Mouse (Mus musculus): ENCODE data around the gene Cacnb3. TPM values are rescaled to one million over a fixed set of nuclear protein-coding genes. Genes with fewer than 3 reads are reported as not detected.
A peak's percentile ranks its signal among the peaks of the same experiment; 100 is the strongest.

Cacnb3 gene
- polyA plus RNA-seq, 1 experiment, result 20.2 TPM

DNA sequence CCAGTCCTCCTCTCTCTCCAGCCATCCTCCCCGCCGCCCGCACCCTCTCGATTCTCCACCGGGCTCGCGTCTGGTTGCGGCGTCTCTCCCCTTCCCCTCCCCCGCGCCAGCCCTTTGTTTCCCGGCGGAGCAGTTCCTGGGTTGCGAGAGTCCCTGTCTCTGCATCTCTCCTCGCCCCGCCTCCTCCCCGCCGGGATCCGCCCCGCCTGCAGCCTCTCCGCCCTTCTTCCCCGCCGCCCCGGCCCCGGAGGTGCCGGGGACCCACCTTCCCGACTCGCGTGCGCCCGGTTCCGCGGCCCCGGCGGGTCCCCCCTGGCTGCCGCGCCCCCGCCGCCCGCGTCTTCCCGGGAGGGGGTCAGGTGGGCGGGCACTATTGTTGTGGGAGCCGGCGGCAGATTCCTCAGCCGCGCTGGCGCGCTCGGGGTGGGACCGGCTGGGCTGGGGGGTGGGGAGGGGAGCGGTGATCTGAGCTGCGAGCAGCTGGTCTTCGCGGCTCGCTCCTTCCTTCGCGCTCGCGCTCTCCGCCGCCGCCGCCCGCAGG is 4.0 kb downstream of the Cacnb3 start:
- no peak for TF ChIP-seq CTCF (conservative IDR thresholded peaks at IDR 0.05; ENCODE audit: insufficient read depth, insufficient read length, low read depth, low read length)
- TF ChIP-seq POLR2A (IDR thresholded peaks at IDR 0.05; ENCODE audit: low read depth, low read length), result no peak
- 1% methylated on average over 64 of the region's 65 CpGs for WGBS
- H3K4me1 ChIP-seq (ENCODE audit: control insufficient read depth, insufficient read depth, low read length), result no peaks in the 10 kb centered on the region
- H3K36me3 ChIP-seq (ENCODE audit: control insufficient read depth, insufficient read depth, low read length), result no peaks in the 10 kb centered on the region
- DNase-seq, result peak; percentile 79
- no peak overlapping the region for H3K27ac ChIP-seq (ENCODE audit: insufficient read depth, low read depth, low read length)
- peak overlapping the region; percentile 66 for H3K4me3 ChIP-seq (ENCODE audit: insufficient read depth, low read depth, low read length)
- 0 out of 2 replicates have a peak, but pooled peaks cover 2% of the 10 kb centered on the region for H3K27me3 ChIP-seq (replicated peaks; ENCODE audit: control insufficient read depth, insufficient read depth, low read length)

DNA sequence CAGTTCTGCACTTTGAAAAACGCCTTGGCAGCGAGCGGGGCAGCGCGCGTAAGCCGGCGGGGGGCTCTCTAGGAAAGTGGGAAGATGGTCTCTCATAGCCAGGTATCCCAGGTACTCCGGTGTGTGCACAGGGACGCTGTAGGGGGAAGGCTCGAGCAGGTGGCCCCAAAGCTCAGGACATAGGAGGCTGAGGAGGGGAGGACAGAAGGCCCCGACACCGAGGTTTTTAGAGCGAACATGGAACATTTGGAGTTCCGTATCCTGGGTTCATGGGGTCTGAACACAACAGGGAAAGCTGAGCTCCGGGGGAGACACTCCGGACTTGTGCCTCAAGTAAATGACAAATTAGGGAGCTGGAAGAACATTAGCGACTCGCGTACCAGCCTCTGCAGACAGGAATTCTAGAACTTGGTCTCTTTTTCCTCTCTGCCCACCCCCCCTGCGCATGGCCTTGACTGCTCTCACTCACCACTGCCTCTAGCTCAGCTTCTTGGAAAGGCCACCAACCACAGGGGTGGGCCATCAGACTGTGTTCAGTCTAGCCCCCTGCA is 4.7 kb downstream of the Cacnb3 start:
- no peak overlapping the region for H3K27ac ChIP-seq (ENCODE audit: insufficient read depth, low read depth, low read length)
- H3K4me1 ChIP-seq (ENCODE audit: control insufficient read depth, insufficient read depth, low read length), result no peaks in the 10 kb centered on the region
- peak overlapping the region; percentile 66; the same call in 1 of the 2 replicates for H3K4me3 ChIP-seq (ENCODE audit: insufficient read depth, low read depth, low read length)
- WGBS, result 23% methylated on average over 21 of the region's 21 CpGs
- TF ChIP-seq CTCF (conservative IDR thresholded peaks at IDR 0.05; ENCODE audit: insufficient read depth, insufficient read length, low read depth, low read length), result no peak
- no peak for TF ChIP-seq POLR2A (IDR thresholded peaks at IDR 0.05; ENCODE audit: low read depth, low read length)
- H3K27me3 ChIP-seq (replicated peaks; ENCODE audit: control insufficient read depth, insufficient read depth, low read length), result 0 out of 2 replicates have a peak, but pooled peaks cover 2% of the 10 kb centered on the region
- DNase-seq, result no peak
- H3K36me3 ChIP-seq (ENCODE audit: control insufficient read depth, insufficient read depth, low read length), result no peaks in the 10 kb centered on the region

DNA sequence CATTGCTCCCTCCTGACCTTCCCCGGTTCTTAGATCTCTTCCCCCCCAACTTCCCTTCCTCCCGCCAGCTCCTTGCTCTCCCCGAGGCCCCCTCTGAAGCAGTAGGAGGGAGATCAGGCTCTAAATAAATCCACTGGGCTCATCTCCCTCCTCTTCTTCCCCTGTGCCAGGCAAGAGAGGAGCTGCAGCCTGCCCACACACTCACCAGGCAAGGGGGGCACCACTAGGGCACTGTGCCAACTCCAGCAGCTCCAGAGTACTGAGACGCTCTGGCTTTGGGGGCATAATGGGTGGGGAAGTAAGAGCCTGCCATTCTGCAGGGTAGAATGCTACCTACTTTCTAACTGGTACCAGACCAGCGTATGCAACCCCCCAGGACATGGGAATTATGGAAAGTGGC is 5.9 kb downstream of the Cacnb3 start:
- Histone ChIP-seq H3K4me1 (ENCODE audit: control insufficient read depth, insufficient read depth, low read length) (no peaks in the 10 kb centered on the region), H3K4me3 (ENCODE audit: insufficient read depth, low read depth, low read length) (no peak overlapping the region), H3K27me3 (replicated peaks; ENCODE audit: control insufficient read depth, insufficient read depth, low read length) (0 out of 2 replicates have a peak, but pooled peaks cover 2% of the 10 kb centered on the region), H3K27ac (ENCODE audit: insufficient read depth, low read depth, low read length) (no peak overlapping the region), H3K36me3 (ENCODE audit: control insufficient read depth, insufficient read depth, low read length) (no peaks in the 10 kb centered on the region)
- 79% methylated on average over 5 of the region's 5 CpGs for WGBS
- no peak for TF ChIP-seq POLR2A (IDR thresholded peaks at IDR 0.05; ENCODE audit: low read depth, low read length)
- TF ChIP-seq CTCF (conservative IDR thresholded peaks at IDR 0.05; ENCODE audit: insufficient read depth, insufficient read length, low read depth, low read length), result no peak
- no peak for DNase-seq

- H3K4me1 ChIP-seq (ENCODE audit: control insufficient read depth, insufficient read depth, low read length), result no peaks in the 10 kb centered on the region
- no peak overlapping the region for H3K27ac ChIP-seq (ENCODE audit: insufficient read depth, low read depth, low read length)
- no peak for DNase-seq
- no peak overlapping the region for H3K4me3 ChIP-seq (ENCODE audit: insufficient read depth, low read depth, low read length)
- no peaks in the 10 kb centered on the region for H3K36me3 ChIP-seq (ENCODE audit: control insufficient read depth, insufficient read depth, low read length)
- H3K27me3 ChIP-seq (replicated peaks; ENCODE audit: control insufficient read depth, insufficient read depth, low read length), result 0 out of 2 replicates have a peak, but pooled peaks cover 2% of the 10 kb centered on the region
- WGBS, result 89% methylated on average over 3 of the region's 3 CpGs
- TF ChIP-seq CTCF (conservative IDR thresholded peaks at IDR 0.05; ENCODE audit: insufficient read depth, insufficient read length, low read depth, low read length) (no peak), POLR2A (IDR thresholded peaks at IDR 0.05; ENCODE audit: low read depth, low read length) (no peak)
Observed at GRCm38 (mm10) chr15:98637155-98637554, 6.5 kb downstream of the Cacnb3 start.

- peaks cover 1% of the 10 kb centered on the region; the same call in 1 of the 2 replicates for H3K36me3 ChIP-seq (ENCODE audit: control insufficient read depth, insufficient read depth, low read length)
- TF ChIP-seq CTCF (conservative IDR thresholded peaks at IDR 0.05; ENCODE audit: insufficient read depth, insufficient read length, low read depth, low read length) (no peak), POLR2A (IDR thresholded peaks at IDR 0.05; ENCODE audit: low read depth, low read length) (no peak)
- no peak overlapping the region for H3K4me3 ChIP-seq (ENCODE audit: insufficient read depth, low read depth, low read length)
- H3K4me1 ChIP-seq (ENCODE audit: control insufficient read depth, insufficient read depth, low read length), result no peaks in the 10 kb centered on the region
- 45% methylated on average over 8 of the region's 8 CpGs for WGBS
- 0 out of 2 replicates have a peak overlapping the region, but pooled peaks have one; percentile 9 for H3K27ac ChIP-seq (ENCODE audit: insufficient read depth, low read depth, low read length)
- H3K27me3 ChIP-seq (replicated peaks; ENCODE audit: control insufficient read depth, insufficient read depth, low read length), result 0 out of 2 replicates have a peak, but pooled peaks cover 2% of the 10 kb centered on the region
- peak; percentile 64 for DNase-seq
Observed at GRCm38 (mm10) chr15:98640157-98640556, 9.5 kb downstream of the Cacnb3 start.

DNA sequence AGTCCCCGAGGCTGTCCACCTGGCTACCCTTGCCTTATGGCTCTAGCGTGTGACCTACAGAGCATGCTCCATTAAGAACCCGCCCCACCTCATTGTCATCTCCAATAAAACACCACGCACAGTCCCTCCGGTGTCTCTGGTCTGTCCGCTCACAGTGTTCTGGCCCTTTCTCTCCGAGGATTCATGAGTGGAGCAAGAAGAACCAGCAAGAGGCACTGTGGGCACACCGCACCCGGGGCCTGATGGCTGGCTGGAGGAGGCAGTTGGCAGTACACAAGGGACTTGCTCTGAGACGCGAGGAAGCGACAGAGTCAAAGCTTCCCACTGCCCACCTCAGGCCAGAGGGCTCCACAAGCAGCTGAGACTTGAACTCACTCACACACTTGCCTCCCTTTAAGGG is 13.8 kb downstream of the Cacnb3 start:
- Histone ChIP-seq H3K27ac (ENCODE audit: insufficient read depth, low read depth, low read length) (no peak overlapping the region), H3K4me1 (ENCODE audit: control insufficient read depth, insufficient read depth, low read length) (no peaks in the 10 kb centered on the region), H3K4me3 (ENCODE audit: insufficient read depth, low read depth, low read length) (no peak overlapping the region), H3K27me3 (replicated peaks; ENCODE audit: control insufficient read depth, insufficient read depth, low read length) (no peaks in the 10 kb centered on the region), H3K36me3 (ENCODE audit: control insufficient read depth, insufficient read depth, low read length) (peaks cover 9% of the 10 kb centered on the region)
- no peak for TF ChIP-seq CTCF (conservative IDR thresholded peaks at IDR 0.05; ENCODE audit: insufficient read depth, insufficient read length, low read depth, low read length)
- no peak for TF ChIP-seq POLR2A (IDR thresholded peaks at IDR 0.05; ENCODE audit: low read depth, low read length)
- 85% methylated on average over 12 of the region's 12 CpGs for WGBS
- DNase-seq, result no peak
